In the genomic region with DNA sequence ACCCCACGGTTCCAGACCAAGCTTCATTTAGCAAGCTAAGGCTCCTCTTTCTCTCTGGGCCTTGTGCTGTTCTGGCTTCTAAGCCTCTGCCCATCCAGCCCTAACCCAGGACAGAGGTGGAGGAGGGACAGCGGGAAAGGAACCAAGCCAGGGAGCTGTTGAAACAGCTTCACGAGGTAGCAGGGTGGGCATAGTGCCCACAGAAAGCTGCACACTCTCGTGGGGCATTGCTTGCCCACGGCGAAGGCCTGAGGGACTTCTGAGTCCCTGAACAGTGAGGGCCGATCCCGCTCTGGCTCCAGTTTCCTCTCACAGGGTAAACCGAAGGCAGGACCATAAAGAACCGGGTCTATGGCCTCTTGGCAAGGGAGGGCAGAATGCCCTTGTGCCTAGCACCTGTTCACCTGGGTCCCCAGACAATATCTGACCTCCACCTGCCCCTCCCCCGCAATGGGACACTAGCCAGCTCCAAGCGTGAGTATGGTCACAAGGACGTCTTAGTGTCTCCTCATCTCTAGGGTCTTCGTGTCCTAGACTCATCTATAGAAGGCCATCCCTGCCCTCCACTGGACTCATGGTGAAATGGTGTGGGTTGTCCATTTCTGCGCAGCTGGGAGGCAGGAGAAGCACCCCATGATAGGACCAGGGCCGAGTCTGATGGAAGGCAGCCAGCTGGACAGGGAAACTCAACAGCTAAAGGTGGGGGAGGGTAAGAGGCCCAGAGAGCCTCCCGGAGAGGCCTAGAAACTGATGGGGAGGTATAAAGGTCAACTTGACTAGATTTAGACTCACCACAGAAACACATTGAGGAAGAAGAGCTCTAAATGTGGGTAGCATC, we compare ENCODE assay signal across 10 mouse cellular contexts.
DNase-seq lines count a peak whose midpoint lies in the region; ATAC-seq lines count a peak whose summit lies in the region.
"Had no signal": no experiment of that assay in that cellular context is flagged by ENCODE, and none has a peak within 500 bp of the region (broad histone marks: within the 10 kb centered on the region; RNA-seq: fewer than 3 reads in every experiment).

No protein-coding gene starts in this region.

- H3K4me2 ChIP-seq in forebrain, embryonic 14.5 days (ENCODE audit: low read length), result no peak overlapping the region
- H3K4me2 ChIP-seq in neural tube, embryonic 14.5 days (ENCODE audit: low read depth, low read length), result no peak overlapping the region
- no peak overlapping the region for H3K4me2 ChIP-seq in midbrain, embryonic 13.5 days (replicated peaks)
- H3K4me2 ChIP-seq: embryonic facial prominence, embryonic 12.5 days had no signal

- 0 out of 2 replicates have a peak overlapping the region, but pooled peaks have one; percentile 15 for H3K27ac ChIP-seq in forebrain, embryonic 10.5 days
- no peak overlapping the region for H3K27ac ChIP-seq in forebrain, embryonic 14.5 days (ENCODE audit: low read depth, low read length)
- 0 out of 2 replicates have a peak overlapping the region, but pooled peaks have one; percentile 10 for H3K27ac ChIP-seq in neural tube, embryonic 14.5 days (ENCODE audit: low read depth, low read length)
- no peak overlapping the region for H3K27ac ChIP-seq in midbrain, embryonic 13.5 days
- H3K27ac ChIP-seq: embryonic facial prominence, embryonic 12.5 days had no signal

- no peak for ATAC-seq in forebrain, embryonic 14.5 days
- no peak for ATAC-seq in neural tube, embryonic 14.5 days (ENCODE audit: low read depth)
- ATAC-seq in monocyte, adult 5-6 weeks (replicated peaks; ENCODE audit: insufficient number of reproducible peaks, low FRiP score, low TSS enrichment, poor library complexity, severe bottlenecking), result peak; percentile 71
- no peak for ATAC-seq in midbrain, embryonic 13.5 days
- ATAC-seq: Patski had no signal

- H3K4me1 ChIP-seq in forebrain, embryonic 10.5 days, result peaks cover 33% of the 10 kb centered on the region
- peaks cover 8% of the 10 kb centered on the region for H3K4me1 ChIP-seq in forebrain, embryonic 14.5 days (ENCODE audit: control insufficient read depth, insufficient read depth, low read length)
- H3K4me1 ChIP-seq in neural tube, embryonic 14.5 days (ENCODE audit: control insufficient read depth, insufficient read depth, low read length), result peaks cover 10% of the 10 kb centered on the region; the same call in 1 of the 2 replicates
- peaks cover 14% of the 10 kb centered on the region for H3K4me1 ChIP-seq in midbrain, embryonic 13.5 days (replicated peaks)

- H3K9me3 ChIP-seq in forebrain, embryonic 10.5 days, result no peaks in the 10 kb centered on the region
- H3K9me3 ChIP-seq in forebrain, embryonic 14.5 days (replicated peaks; ENCODE audit: control insufficient read depth, low read length), result no peaks in the 10 kb centered on the region
- no peaks in the 10 kb centered on the region for H3K9me3 ChIP-seq in neural tube, embryonic 14.5 days (ENCODE audit: control insufficient read depth, low read length)
- no peaks in the 10 kb centered on the region for H3K9me3 ChIP-seq in midbrain, embryonic 13.5 days
- H3K9me3 ChIP-seq: embryonic facial prominence, embryonic 12.5 days had no signal

- H3K36me3 ChIP-seq in forebrain, embryonic 10.5 days (replicated peaks), result no peaks in the 10 kb centered on the region
- H3K36me3 ChIP-seq in forebrain, embryonic 14.5 days (ENCODE audit: control insufficient read depth, insufficient read depth, low read length), result no peaks in the 10 kb centered on the region
- H3K36me3 ChIP-seq in neural tube, embryonic 14.5 days (ENCODE audit: control insufficient read depth, insufficient read depth, low read length), result no peaks in the 10 kb centered on the region
- H3K36me3 ChIP-seq in midbrain, embryonic 13.5 days, result no peaks in the 10 kb centered on the region
- H3K36me3 ChIP-seq: embryonic facial prominence, embryonic 12.5 days had no signal

- 87% methylated on average over 17 of the region's 17 CpGs for WGBS in forebrain, embryonic 10.5 days
- WGBS in forebrain, embryonic 14.5 days, result 85% methylated on average over 17 of the region's 17 CpGs
- 86% methylated on average over 17 of the region's 17 CpGs for WGBS in neural tube, embryonic 14.5 days
- WGBS in midbrain, embryonic 13.5 days, result 87% methylated on average over 17 of the region's 17 CpGs

- no peak overlapping the region for H3K4me3 ChIP-seq in forebrain, embryonic 10.5 days
- H3K4me3 ChIP-seq in forebrain, embryonic 14.5 days (ENCODE audit: low read depth, low read length), result no peak overlapping the region
- no peak overlapping the region for H3K4me3 ChIP-seq in neural tube, embryonic 14.5 days (ENCODE audit: low read depth, low read length)
- no peak overlapping the region for H3K4me3 ChIP-seq in midbrain, embryonic 13.5 days (replicated peaks)
- H3K4me3 ChIP-seq: embryonic facial prominence, embryonic 12.5 days had no signal

- peaks cover 16% of the 10 kb centered on the region for H3K27me3 ChIP-seq in forebrain, embryonic 10.5 days (ENCODE audit: poor library complexity, severe bottlenecking)
- H3K27me3 ChIP-seq in forebrain, embryonic 14.5 days (replicated peaks; ENCODE audit: control insufficient read depth, insufficient read depth, low read length), result no peaks in the 10 kb centered on the region
- no peaks in the 10 kb centered on the region for H3K27me3 ChIP-seq in neural tube, embryonic 14.5 days (ENCODE audit: control insufficient read depth, insufficient read depth, low read length)
- no peaks in the 10 kb centered on the region for H3K27me3 ChIP-seq in midbrain, embryonic 13.5 days
- H3K27me3 ChIP-seq: Patski had no signal

- DNase-seq in forebrain, embryonic 10.5 days (ENCODE audit: extremely low spot score, low spot score), result no peak
- no peak for DNase-seq in forebrain, embryonic 14.5 days (ENCODE audit: low spot score)
- DNase-seq in neural tube, embryonic 10.5 days (ENCODE audit: extremely low spot score, low spot score), result no peak
- peak; percentile 45 to 61 for DNase-seq in heart, postnatal 36 days
- no peak for DNase-seq in left cerebral cortex, postnatal 36 days (ENCODE audit: low spot score in 2 of 2)

- intact Hi-C loops in heart, postnatal 36 days (cut with DNase I), result no loop called here
- intact Hi-C loops in left cerebral cortex, postnatal 36 days (cut with DNase I), result no loop called here

- H3K9ac ChIP-seq in forebrain, embryonic 14.5 days (ENCODE audit: low read length), result no peak overlapping the region
- H3K9ac ChIP-seq in neural tube, embryonic 14.5 days (replicated peaks; ENCODE audit: low read depth, low read length), result no peak overlapping the region
- H3K9ac ChIP-seq in midbrain, embryonic 13.5 days (replicated peaks), result no peak overlapping the region
- H3K9ac ChIP-seq: embryonic facial prominence, embryonic 12.5 days had no signal

Comparison
In these comparisons a context has a peak if more than half of its experiments do, and no peak if none do; other contexts are left out.
1. H3K27ac ChIP-seq: peak in forebrain, embryonic 10.5 days (single experiment) and neural tube, embryonic 14.5 days (single experiment); none in forebrain, embryonic 14.5 days (single experiment) and midbrain, embryonic 13.5 days (single experiment).
2. DNase-seq: peak in heart, postnatal 36 days (2 of 2); none in forebrain, embryonic 10.5 days (single experiment), forebrain, embryonic 14.5 days (single experiment), neural tube, embryonic 10.5 days (single experiment) and left cerebral cortex, postnatal 36 days (0 of 2).